Mouse (Mus musculus): ENCODE data around the gene Alkbh5.

The Alkbh5 gene

DNA sequence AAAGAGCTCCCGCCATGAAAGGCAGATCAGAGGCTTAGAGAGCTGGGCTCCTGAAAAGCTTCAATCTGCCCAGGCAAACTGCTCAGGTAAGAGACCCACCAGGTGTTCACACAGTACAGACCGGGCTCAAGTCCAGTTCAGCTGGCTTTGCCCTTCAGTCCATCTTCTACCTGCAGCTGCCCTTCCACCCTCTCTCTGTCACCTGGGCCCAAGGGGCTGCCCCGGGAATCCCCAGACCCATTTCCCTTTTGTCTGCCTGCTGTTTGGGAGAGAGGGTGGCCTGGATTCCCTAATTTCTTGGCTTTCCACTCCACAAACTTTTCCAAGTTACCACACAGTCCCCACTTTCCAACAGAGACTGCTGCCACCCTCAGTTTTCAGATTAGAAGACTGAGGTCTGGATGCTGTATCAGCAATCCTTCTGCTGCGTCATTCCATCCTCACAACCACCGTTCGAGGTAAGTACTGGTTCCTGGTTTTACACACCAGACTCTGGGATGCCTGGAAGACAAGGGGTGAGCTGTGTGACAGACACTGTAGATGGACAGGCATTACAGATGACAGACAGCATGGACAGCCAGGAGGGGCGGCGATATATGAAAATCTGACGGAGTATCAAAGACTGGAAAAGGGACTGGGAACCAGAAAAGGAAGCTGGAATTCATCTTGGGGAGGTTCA, at the start of gene Alkbh5:
Alkbh5 (plus strand) TSS at position 202 of the 679 bp plus-strand sequence.
- DNase-seq (ENCODE audit: inconsistent ontology term): peak; percentile 58

- no peak for DNase-seq (ENCODE audit: inconsistent ontology term)
Observed at GRCm38 (mm10) chr11:60492726-60493125, 43.5 kb upstream of the Alkbh5 start.

DNA sequence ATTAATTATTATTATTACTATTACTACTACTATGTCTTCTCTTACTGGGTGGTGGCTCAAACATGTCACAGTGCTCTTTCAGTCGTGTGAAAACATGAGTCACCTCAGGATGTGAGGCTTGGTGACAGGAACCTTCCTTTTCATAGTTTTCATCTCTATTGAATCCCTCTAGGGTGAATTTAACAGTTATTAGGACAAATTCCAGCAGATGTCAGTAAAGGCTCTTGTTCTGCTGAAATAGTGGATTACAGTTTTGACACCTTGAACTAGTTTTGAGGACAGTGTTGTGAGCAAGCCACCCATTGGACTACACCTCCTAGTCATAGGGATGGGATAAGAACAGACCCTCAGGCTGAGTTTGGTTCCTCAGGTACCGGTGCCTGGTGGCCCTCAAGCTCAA, 40.5 kb upstream of the Alkbh5 start:
- DNase-seq (ENCODE audit: inconsistent ontology term): peak; percentile 11

- DNase-seq (ENCODE audit: inconsistent ontology term): no peak
Observed at GRCm38 (mm10) chr11:60507281-60507680, 28.9 kb upstream of the Alkbh5 start.

DNA sequence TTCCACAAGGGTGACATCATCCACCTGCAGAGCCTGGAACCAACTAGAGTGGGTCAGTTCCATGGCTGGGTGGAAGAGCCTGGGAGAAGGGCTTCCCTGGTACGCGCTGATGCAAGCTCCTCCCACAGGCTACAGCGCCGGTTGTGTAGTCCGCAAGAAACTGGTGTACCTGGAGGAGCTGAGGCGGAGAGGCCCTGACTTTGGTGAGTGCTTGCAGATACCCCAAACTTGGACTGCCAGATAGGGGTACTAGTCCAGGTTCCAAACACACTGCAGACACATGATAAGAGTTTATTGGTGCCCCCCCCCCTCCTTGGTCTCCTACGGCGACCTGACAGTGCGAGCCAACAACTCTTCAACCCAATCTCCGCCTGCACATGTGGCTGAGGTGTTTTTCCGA, 27.2 kb upstream of the Alkbh5 start:
- no peak for DNase-seq (ENCODE audit: inconsistent ontology term)

GRCm38 (mm10) chr11:60509500-60509899, 26.7 kb upstream of the Alkbh5 start:
- peak; percentile 27 for DNase-seq (ENCODE audit: inconsistent ontology term)

GRCm38 (mm10) chr11:60511893-60512292, 24.3 kb upstream of the Alkbh5 start:
- DNase-seq (ENCODE audit: inconsistent ontology term): no peak

GRCm38 (mm10) chr11:60512520-60512919, 23.7 kb upstream of the Alkbh5 start:
- no peak for DNase-seq (ENCODE audit: inconsistent ontology term)

- DNase-seq (ENCODE audit: inconsistent ontology term): no peak
Observed at GRCm38 (mm10) chr11:60514941-60515340, 21.2 kb upstream of the Alkbh5 start.

GRCm38 (mm10) chr11:60518305-60518704, 17.9 kb upstream of the Alkbh5 start:
- DNase-seq (ENCODE audit: inconsistent ontology term): no peak

- no peak for DNase-seq (ENCODE audit: inconsistent ontology term)
Observed at GRCm38 (mm10) chr11:60522027-60522426, 14.2 kb upstream of the Alkbh5 start.

- no peak for DNase-seq (ENCODE audit: inconsistent ontology term)
Observed at GRCm38 (mm10) chr11:60522661-60523365, 13.4 kb upstream of the Alkbh5 start.

DNA sequence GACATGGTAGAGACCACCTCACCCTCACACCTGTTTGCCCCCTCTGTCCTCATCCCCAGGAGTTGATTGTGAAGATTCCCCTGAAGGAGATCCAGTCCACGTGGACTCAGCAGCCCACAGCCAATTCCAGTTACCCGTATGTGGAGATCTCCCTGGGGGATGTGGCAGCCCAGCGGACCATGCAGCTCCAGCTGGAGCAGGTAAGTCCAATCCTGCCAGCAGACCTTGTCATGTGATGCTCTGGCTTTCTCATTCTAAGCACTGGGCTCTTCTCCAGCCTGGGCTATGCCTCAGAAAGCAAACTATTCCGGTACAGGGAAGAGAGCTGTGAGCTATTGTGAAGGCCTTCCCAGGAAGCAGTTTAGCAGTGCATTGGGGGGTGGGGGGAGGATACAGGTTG, 9.7 kb upstream of the Alkbh5 start:
- no peak for DNase-seq (ENCODE audit: inconsistent ontology term)

GRCm38 (mm10) chr11:60535676-60536075, 505 bp upstream of the Alkbh5 start:
- DNase-seq (ENCODE audit: inconsistent ontology term): no peak

DNA sequence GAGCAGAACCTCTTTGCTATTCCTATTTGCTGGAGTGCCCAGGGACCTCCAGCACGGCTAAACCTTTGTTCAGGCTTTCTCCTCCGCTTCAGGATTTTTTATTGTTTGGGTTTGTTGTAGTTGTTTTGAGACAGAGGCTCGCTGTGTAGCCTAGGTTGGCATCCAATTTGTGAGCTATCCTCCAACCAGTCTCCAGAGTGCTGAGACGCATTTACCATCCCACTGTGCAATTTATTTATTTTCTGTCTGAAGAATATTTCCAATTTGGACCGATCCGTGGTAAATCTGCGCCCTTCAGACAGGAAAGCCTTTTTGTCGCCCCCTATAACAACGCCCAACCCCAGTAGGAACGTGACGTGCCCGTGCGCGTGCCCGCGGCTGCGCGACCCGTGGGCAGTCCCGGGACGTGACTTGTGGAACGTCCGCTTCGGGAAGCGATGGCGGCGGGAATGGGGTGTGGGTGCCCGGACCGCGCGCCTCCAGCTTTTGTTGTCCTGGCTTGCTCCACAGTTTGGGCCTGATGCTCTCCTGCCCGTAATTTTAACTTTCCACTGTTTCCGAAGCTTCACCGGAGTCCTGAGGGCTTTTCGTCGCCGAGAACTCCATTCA, 782 bp downstream of the Alkbh5 start:
- DNase-seq (ENCODE audit: inconsistent ontology term): peak; percentile 96

DNA sequence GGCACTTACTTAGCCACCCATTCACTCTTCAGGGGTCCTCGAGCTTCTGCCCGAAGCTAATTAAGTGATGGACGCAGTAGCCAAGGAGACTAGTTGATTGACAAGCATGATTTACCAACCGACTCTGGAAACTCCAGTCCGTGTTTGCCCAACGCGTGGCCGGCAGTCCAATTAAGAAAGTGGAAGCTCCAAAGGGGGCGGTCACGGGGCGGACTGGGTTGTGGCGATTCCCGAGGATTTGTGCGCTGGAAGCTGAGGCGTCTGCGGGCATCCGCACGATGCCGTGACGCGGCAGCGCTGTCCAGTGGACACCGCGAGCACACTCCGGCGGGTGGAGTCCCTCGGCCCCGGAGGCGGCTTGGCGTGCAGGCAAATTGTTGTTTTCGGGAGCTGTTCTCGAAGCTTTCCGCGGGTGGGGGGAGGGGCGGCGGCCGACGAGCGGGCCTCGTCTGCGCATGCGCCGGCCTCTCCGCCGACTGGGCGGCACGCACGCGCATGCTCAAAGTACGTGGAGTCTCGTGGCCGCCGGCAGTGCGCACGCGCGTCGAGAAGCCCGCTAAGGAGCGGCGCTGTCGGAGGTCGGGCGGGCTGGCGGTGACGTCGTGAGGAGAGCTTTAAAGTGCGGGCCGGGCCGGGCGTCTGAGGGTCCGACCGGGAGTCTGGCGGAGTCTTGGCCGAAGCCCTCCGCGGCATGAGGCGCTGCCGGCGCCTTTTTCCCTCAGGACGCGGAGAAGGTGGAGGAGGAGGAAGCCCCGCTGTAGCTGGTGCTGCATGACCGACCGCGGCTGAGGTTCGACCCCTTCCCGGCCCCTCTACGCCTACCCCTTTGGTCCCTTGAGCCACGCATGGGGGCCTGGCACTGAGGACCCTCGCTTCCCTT, 1.5 kb downstream of the Alkbh5 start:
- DNase-seq (ENCODE audit: inconsistent ontology term): peak; percentile 99

DNA sequence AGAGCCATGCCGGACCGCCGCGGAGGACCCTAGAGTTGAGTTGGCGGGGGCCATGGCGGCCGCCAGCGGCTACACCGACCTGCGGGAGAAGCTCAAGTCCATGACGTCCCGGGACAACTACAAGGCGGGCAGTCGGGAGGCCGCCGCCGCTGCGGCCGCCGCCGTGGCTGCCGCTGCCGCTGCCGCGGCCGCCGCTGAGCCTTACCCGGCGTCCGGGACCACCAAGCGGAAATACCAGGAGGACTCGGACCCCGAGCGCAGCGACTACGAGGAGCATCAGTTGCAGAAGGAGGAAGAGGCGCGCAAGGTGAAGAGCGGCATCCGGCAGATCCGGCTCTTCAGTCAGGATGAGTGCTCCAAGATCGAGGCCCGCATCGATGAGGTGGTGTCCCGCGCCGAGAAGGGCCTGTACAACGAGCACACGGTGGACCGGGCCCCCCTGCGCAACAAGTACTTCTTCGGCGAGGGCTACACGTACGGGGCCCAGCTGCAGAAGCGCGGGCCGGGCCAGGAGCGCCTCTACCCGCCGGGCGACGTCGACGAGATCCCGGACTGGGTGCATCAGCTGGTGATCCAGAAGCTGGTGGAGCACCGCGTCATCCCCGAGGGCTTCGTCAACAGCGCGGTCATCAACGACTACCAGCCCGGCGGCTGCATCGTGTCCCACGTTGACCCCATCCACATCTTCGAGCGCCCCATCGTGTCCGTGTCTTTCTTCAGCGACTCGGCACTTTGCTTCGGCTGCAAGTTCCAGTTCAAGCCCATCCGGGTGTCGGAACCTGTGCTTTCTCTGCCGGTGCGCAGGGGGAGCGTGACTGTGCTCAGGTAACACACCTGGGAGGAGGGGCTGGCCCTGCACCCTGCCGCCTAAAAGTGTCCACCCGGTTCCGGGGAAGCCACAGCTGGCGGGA, 2.4 kb downstream of the Alkbh5 start:
- DNase-seq (ENCODE audit: inconsistent ontology term): peak; percentile 39

GRCm38 (mm10) chr11:60539540-60539939, 3.4 kb downstream of the Alkbh5 start:
- no peak for DNase-seq (ENCODE audit: inconsistent ontology term)

DNA sequence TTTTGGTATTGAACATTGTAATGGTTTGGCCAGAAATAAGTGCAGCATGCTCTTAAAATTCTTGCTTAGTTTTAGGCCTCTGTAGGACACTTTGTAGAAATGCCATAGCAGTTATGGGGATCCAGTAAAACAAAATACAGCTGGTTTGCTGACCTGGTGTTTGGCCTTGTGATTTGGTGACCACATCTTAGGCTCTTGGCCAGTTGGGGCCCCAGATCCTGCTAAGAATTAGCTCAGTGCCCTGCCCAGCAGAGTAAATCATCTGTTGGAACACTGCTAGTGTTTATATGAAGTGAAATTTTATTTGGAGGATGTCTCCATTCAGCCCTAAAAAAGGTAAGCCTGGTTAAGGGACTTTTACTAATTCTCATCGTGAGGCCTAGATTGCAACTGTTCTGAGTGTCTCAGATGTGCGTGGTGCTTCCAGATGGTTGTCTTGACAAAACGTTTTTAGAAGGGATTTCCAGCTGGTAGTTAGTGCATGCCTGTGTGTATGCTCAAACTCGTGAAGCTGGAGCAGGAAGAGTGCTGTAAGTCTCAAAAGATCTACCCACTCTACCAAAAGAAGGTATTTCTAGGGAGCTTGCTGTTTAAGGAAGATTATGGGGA, 3.9 kb downstream of the Alkbh5 start:
- no peak for DNase-seq (ENCODE audit: inconsistent ontology term)

DNA sequence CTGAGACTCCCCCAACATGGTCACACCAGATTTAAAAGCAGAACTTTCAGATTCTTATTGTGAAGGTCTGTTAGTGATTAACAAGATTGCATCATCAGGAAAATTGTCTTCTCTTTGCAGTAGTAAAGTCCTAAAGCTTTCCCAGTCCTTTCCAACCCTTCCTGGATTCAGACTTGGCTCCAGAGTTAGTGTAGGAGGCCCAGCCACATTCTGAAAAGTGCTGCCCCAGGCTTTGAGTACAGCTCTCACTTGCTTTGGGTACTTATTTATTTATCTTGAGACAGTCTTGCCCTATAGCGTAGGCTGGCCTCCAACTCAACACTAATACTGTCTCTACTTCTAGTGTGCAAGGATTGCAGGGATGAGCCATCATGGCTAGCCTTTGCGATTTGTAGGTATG, 4.6 kb downstream of the Alkbh5 start:
- DNase-seq (ENCODE audit: inconsistent ontology term): no peak

Data from Muller cell, postnatal 12 days (primary cell).